Mouse (Mus musculus): ENCODE results near the gene Phf11a.
"Not testable (repeated sequence)": the region's sequence is repeated elsewhere in the genome, so short reads cannot be mapped to it uniquely, and the experiment has no call there.

The Phf11a gene

GRCm38 (mm10) chr14:59297391-59297790 lies at the start of gene Phf11a:
Gene Phf11a (minus strand): TSS chr14:59297522.
- DNase-seq: not testable (repeated sequence)

GRCm38 (mm10) chr14:59341189-59341588 lies 43.9 kb upstream of the Phf11a start, which contains the start of gene Phf11b:
Gene Phf11b (minus strand): TSS chr14:59341351.
- not testable (repeated sequence) for DNase-seq

GRCm38 (mm10) chr14:59339541-59339940 lies 42.2 kb upstream of the Phf11a start:
- DNase-seq: no peak

- DNase-seq: not testable (repeated sequence)
These were observed 38.7 kb upstream of the Phf11a start for GRCm38 (mm10) chr14:59336056-59336455.

GRCm38 (mm10) chr14:59330499-59330898 lies 33.2 kb upstream of the Phf11a start:
- DNase-seq: peak; percentile 46 to 47

- DNase-seq: not testable (repeated sequence)
These were observed 22.6 kb upstream of the Phf11a start for GRCm38 (mm10) chr14:59319970-59320369.

GRCm38 (mm10) chr14:59319036-59319435 lies 21.7 kb upstream of the Phf11a start:
- DNase-seq: not testable (repeated sequence)

- not testable (repeated sequence) for DNase-seq
These were observed 5.6 kb downstream of the Phf11a start for GRCm38 (mm10) chr14:59291769-59292168.

- DNase-seq: not testable (repeated sequence)
These were observed 22.4 kb downstream of the Phf11a start for GRCm38 (mm10) chr14:59274961-59275360.

GRCm38 (mm10) chr14:59260056-59260455 lies 37.3 kb downstream of the Phf11a start, which contains the start of gene Gm6904:
Gene Gm6904 (minus strand): TSS chr14:59260216.
- peak; percentile 3 to 4 for DNase-seq

GRCm38 (mm10) chr14:59255861-59256260 lies 41.5 kb downstream of the Phf11a start:
- not testable (repeated sequence) for DNase-seq

GRCm38 (mm10) chr14:59250350-59250749 lies 47.0 kb downstream of the Phf11a start:
- DNase-seq: peak; percentile 34 to 37

- no peak for DNase-seq
These were observed 63.7 kb downstream of the Phf11a start for GRCm38 (mm10) chr14:59233635-59234034.

GRCm38 (mm10) chr14:59232003-59232402 lies 65.3 kb downstream of the Phf11a start:
- peak; percentile 10 to 23 for DNase-seq

GRCm38 (mm10) chr14:59230331-59230966 lies 66.9 kb downstream of the Phf11a start:
- DNase-seq: no peak

- no peak for DNase-seq
These were observed 67.5 kb downstream of the Phf11a start for GRCm38 (mm10) chr14:59229822-59230221.

All from kidney, postnatal 4 days (tissue).